Mouse (Mus musculus) thymus, postnatal 10 days (tissue): Measurements from ENCODE around the gene Olfr263.
"Not testable (repeated sequence)": the region's sequence is repeated elsewhere in the genome, so short reads cannot be mapped to it uniquely, and the experiment has no call there.

Source experiments
- DNase-seq, 2 experiments: peaks; one replicate each; pipeline ENCODE4 v3.0.0; 2021; ENCODE audit warnings: low spot score in 2 of 2

Olfr263 gene

DNA sequence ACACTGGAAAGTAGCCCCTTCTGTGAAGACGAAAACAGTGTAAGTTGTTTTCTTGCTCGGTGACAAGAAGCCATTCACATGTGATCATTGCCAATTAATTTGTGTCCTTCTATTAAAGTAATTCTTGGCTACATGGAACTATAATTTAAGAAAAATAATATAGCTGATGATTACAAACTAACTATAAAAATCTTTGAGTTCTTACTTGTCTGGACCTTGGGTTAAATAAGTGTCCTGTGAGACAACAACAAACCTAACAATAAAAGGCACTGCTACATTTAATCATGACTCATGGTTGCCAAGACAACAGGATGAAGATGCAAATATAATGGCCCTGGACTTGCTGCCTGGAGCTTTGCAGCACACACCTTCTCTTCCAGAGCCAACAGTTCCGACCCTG is at the start of gene Olfr263:
Gene Olfr263, plus strand, starts transcription at position 301 of the 400 bp plus-strand sequence.
- DNase-seq, result not testable (repeated sequence)

DNA sequence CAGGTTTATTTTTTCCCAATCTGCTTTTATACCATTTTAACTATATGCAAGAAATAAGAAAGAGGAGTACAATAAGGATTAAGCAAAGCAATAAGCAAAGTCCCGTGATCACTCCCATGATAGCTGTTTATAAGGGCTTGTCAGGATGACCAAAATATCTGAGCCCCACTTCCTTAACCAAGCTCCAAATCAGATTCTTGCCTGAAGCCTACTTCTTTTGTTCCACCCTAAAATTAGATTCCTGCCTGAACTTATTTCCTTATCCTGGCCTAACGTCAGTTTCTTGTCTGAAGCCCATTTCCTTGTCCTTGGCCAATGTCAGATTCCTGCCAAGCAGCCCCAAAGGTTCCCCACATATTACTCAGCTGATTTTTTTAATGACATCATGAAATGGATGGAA is 46.8 kb upstream of the Olfr263 start:
- no peak for DNase-seq

DNA sequence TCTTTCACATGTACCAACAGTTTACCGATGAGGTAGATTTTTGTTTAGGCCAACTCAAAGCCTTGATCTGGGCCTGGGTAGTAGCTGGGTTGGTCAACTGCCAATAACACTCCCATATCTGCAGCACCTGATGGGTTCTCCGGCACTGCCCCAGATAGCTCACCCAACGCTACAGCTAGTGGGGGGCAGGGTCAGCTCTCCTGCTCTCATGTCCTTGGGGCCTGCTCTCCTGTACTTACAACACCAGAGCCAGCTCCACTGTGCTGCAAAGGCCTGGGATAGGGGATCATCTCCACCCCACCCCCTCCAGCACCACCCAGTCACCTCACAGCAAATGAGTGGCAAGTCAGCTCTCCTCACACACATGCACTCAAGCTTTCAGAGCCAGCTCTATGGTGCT is 19.7 kb upstream of the Olfr263 start:
- no peak for DNase-seq

DNA sequence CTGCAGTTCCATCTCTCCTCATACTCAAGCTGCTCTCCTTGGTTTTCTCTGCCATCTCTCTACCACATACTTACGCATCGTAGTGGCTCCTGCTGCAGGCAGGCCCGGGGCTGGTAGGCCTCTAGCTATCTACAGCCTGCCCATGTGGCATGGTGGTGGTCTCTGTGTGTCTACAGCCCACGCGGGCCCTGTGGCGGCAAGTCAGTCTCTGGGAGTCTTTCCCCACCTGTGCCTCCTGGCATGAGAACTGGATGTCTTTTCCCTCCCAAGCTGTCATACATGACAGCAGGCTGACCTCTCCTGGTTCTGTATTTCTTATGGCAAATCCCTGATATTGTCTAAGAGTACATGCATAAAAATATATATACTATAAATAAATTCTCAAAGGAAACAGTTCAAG is 19.0 kb upstream of the Olfr263 start:
- DNase-seq, result no peak

DNA sequence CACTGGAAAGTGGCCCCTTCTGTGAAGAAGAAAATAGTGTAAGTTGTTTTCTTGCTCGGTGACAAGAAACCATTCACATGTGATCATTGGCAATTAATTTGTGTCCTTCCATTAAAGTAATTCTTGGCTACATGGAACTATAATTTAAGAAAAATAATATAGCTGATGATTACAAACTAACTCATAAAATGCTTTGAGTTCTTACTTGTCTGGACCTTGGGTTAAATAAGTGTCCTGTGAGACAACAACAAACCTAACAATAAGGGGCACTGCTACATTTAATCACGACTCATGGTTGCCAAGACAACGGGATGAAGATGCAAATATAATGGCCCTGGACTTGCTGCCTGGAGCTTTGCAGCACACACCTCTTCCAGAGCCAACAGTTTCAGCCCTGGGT is 18.3 kb upstream of the Olfr263 start, which contains the start of gene Olfr1369-ps1:
Gene Olfr1369-ps1, plus strand, starts transcription at position 301 of the 400 bp plus-strand sequence.
- DNase-seq, result not testable (repeated sequence)

DNA sequence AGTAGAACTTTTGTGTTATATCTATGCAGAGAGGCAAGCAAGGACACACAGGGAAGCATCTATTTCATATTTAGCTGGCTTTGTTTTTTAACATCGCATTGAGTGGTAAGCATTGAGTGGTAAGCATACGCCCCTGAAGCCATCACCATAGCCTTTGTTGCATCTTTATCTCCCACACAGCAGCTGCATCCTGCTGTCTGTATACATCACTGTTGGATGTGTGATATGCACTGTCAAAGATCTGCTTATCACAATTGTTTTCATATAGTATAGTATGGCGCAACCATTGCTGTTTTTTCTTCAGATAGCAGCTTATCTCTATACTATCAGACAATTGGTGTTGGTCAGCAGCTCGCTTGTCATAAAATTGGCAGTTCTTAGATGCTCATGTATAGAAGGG is 15.3 kb upstream of the Olfr263 start:
- DNase-seq, result no peak

DNA sequence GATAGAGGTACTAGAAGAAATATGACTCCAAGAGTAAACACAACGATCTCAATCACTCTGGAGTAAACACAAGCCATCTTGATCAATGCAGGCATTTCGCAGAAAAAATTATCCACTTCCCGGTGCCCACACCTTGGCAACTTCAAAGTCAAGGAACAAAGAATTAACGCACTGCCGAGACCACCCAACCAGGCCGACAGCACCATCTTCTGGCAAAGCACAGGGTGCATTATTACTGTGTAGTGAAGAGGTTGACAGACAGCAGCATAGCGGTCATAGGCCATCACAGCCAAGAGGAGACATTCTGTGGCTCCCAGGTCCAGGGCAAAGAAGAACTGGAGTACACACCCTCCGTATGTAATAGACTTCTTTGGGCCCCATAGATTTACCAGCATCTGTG is 13.0 kb downstream of the Olfr263 start:
- no peak for DNase-seq

DNA sequence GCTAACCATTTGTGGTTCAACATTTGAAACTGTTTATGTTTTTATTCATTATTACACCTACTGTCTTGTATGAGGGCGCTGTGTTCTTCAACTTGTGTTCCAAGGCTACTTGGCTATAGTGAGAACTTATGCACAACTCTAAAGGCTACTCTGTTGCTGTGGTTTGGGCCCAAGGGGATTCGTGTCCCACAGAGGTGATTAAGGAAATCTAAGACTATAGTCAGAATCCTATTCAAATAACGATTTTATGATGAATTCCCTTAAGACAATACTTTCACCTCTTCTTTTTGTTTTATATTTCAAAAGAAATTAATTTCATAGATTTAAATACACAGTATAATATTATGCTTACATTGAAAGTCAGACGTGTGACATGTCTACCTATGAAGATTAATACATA is 16.3 kb downstream of the Olfr263 start, which contains the start of gene Olfr1368:
Gene Olfr1368, minus strand, starts transcription at position 101 of the 400 bp plus-strand sequence.
- no peak for DNase-seq

DNA sequence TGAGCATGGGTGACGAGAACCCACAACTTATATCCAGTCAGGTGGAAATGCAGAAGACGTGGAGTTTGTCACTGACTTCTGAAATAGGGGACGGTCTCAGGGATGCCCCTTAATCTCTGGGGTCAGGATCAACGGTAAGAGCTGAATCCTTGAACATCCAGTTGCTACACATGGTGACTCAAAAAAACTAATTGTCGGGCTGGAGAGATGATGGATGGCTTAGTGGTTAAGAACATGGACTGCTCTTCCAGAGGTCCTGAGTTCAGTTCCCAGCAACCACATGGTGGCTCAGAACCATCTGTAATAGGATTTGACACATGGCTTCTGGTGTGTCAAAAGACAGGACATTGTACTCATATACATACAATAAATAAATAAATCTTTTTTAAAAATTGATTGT is 26.4 kb downstream of the Olfr263 start:
- DNase-seq, result no peak

DNA sequence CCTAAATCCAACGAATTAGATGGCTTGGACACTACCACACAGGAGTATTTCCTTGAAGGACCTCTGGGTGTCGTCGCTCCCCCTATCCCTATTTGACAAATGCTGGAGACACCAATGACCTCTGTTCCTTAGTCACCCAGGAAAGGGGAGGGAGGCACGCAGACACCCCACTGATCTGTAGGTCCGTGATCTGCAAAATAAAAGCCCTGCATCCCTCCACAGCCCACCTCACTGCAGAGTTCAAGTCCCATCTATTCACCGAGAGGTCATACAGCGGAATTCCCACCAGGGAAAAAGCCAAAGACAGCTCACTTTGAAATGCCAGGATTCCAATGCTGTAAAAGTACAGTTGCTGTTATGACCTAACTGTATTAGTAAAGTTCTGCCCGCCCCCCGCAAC is 28.6 kb downstream of the Olfr263 start:
- DNase-seq, result no peak

DNA sequence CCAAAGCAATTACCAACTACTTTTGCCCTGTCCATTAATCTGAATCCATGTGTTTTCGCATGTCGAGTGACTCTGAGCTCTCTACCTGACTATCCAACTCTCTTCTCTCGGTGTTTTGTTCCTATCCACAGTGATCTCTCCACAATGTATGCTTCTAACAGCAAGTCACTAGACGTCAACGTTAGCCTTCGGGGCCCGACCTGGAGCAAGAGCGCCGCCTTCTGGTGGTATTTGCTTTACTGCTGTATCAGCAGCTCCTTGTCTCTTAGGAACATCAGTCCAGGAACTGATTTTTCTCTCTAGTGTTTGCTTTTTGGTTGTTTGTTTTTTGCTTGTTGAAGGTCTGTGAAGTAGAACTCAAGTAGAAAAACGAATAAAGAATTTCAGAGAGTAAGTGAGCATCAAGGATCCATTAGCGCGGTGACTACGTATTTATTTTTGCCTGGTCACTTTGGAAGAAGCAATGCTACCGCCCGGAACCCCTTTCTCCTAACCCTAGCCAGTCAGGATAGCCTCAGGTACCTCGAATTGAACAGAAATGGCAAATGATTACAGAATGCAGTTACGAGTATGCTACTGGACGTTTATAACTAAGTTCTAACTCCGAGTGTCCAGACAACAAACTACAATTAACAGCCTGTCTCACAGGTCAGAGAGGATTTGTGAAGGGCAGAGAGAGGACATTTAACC is 29.5 kb downstream of the Olfr263 start:
- peak; percentile 78 to 92 for DNase-seq

DNA sequence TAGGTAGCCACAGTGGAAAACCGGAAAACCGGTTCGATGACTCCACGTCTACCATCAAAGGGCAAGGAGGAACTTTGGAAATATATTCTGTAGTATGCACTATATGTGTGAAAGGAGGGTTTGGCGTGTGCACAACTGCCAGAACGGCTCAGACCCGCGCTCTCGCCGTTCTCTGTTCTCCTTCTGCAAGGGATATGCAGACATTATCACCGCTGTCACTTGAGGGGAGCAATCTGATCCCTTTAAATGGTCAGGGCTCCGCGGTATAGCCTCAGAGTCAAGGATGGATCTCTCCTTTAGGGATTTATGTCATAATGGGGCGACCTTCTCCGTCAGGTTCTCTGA is 30.0 kb downstream of the Olfr263 start:
- no peak for DNase-seq

DNA sequence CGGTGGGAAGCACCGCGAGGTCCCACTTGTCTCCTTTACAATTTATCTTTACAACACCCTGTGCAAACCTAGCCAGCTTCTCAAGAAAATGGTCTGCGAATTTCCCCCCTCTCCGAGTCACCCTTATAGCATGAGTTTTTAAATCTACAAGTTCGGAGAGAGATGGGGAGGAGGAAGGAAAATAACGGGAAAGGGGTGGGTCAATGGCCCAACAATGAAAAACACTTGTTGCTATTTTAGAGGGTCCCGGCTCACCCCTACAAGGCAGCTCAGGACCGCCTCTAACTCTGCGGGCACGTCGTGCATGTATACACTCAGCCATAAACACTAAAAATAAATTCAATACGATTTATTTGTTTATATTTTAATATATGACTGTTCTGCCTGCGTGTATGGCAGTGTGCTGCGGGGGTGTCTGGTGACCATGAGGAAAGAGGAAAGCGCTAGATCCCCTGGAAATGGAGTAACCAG is 30.6 kb downstream of the Olfr263 start:
- no peak for DNase-seq

DNA sequence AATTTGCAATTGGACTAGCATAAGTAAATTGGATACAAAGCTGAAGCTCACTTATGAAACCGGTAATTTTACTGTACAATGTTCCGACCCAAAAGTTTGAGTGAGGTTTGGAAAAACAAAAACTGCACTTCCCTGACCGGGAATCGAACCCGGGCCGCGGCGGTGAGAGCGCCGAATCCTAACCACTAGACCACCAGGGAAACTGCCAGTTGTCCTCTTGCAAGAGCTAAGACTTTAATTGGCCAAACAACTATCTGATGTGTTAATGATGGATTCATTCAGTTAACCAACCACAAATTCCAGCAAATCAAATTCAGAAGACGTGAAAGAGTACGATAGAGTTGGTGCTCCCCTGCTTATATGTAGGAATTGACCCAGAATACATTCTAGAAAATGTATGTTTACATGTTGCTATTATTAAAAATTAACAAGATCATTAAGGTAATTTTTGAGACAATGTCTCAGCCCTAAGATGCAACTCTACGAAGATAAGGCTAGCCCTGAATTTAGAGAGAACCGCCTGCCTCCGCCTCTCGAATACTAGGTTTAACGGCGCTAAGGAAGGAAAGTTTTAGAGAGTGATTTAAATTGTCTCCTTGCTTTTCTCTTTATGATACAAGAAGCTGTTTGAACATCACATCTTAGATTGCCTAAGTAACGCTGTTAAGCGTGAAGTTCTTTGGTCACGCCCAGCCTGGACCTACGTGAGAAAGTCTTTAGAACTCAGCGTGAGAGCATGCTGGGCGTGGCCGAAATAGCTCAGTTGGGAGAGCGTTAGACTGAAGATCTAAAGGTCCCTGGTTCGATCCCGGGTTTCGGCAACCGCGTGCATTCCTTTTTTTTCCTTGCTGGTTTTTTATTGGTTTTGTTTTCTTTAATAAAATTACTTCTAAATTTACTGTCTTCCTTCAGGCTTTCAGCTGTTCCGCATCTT is 31.5 kb downstream of the Olfr263 start:
- DNase-seq, result peak; percentile 81 to 90

DNA sequence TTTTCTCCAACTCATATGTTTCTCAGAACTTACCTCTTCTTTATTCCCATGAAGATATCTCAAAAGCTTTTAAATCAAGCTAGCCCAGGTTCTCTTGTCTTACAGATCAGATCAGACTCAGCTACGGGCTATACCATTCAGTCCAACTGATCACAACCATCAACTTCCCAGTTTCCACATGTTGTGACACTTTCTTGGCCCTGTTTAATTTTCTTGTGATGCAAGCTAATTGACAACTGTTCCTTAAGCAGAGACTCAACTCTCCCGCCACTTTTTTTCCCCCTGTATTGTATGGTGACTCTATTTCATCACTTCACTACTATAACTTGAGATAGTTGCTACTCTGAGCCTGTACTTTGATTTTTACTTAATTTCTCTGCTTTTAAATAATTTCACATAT is 32.2 kb downstream of the Olfr263 start:
- DNase-seq, result no peak

DNA sequence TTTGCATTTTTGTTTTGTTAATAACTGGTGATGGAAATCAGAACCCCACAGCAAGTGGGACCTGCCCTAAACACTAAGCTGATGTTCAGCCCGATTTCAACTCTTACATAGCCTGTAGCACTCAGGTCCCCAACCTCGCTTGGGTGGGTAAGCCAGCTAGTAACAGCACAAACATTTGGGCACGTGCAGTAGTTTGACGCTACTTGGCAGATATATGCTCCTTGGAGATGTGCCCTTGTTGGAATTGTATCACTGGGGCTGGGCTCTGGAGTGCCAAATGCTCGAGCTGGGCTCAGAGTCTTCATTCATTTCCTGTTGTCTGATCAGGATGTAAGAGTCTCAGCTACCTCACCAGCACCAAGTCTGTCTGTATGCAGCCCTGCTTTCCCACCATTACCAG is 33.2 kb downstream of the Olfr263 start:
- no peak for DNase-seq

DNA sequence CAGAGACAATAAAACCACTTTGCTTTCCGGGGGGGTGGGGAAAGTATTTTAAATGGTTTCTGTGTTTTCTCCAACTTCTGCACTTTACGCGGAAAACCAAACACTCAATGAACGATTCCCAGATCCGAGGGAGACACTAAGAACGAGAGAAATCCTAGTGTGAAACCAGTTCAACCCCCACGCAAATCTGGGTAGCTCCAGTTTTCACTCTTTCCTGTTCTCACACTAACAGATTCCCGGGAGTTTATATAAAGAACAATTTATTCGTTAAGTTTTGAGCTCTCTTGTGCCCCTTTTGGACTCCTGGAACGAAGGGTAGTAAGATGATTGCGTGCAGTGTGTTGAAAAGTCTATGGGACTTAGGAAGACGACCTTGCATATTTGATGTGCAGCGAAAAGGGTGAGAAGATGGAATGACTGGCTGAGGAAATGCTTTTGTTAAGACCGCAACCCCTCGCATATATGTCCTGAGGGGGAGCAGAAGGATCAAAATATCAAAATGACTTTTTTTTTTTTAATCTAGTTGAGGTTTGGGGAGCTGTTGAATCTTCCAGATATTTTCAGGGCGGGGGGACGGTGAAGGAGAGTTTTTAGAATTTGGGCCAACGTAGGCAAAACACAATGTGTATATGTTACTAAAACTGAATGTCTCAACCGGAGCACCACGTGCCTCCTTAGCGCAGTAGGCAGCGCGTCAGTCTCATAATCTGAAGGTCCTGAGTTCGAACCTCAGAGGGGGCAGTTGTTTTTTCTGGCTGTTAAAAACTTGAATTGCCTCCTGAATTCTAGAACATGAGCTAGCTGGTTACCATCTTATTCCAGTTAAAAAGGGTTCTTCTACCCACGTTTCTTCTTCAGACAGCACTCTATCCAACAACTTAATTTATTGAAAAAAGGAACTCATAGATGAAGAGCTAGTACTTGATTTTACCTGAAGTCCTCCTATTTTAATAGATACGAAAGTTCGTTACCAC is 37.8 kb downstream of the Olfr263 start:
- DNase-seq, result peak; percentile 79 to 83

DNA sequence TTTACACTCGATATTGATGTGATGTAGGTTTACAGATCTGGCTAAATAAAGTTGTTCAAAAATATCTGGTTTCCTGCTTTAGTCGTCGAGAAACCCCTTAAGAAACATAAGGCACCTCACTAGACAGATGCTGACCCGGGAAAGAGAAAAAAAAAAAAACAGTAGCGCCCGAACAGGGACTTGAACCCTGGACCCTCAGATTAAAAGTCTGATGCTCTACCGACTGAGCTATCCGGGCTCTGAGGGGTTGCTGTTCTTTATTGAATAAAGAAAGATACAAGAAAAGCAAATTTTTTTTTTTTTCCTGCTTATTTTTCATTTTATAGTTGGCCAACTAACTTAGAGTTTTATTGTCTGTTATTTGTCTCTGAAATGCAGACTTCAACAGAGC is 38.5 kb downstream of the Olfr263 start:
- DNase-seq, result no peak

DNA sequence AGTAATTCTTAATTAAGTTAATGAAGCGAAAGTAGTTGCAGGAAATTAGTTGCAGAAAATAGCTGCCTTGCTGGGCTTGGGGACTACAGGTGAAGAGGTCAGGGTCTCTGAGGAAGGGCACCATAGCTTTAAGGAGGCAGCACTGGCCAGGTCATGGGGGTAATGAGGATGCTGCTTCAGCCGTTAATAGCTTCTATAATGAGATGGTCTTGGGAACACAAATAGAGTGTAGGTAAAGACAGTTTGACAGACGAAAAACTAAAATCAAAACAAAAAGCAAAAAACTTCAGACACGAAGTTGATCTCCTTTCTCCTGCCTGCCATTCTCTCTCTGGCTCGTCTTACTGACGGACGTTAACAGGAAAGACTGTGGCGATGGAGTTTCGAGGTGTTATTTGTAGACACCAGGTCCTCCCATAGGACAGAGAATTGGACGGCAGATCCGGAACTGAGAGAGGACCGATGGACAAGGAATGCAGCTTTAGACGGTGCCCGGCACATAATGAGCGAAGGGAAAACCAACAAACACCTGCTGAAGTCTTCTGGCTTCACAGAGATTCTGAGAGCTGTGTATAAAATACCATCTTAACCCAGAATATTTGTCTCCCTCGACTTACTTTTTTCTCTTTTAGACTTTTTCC is 39.1 kb downstream of the Olfr263 start:
- no peak for DNase-seq

DNA sequence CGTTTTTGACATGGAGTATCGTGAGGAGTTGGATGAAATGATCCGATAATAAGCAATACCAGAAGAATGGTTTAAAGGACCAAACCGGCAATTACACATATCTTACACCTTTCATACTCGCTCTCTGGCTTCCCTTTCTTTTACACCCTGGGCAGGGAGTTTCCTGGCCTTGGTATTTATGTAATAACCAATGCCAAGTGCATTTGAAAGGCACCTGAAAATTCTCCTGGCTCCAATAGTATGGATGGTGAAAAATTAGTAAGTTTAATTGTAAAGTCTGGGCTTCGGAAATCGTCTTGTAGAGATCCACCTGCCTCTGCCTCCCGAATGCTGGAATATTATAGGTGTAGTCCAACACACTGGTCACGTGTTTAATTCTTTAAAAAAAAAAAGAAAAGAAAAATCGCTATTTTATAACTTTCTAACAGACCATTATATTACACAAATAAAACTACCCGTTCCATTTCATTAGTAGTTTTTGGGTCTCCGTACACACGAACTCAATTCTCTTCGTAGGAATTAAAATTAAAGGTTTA is 39.8 kb downstream of the Olfr263 start:
- no peak for DNase-seq
